Mouse (Mus musculus) hematopoietic multipotent progenitor cell, adult 10-12 weeks (in vitro differentiated cells): ENCODE measurements around the gene Tmub2. TPM values are rescaled to one million over a fixed set of nuclear protein-coding genes. Genes with fewer than 3 reads are reported as not detected.

Experiments
- polyA plus RNA-seq: library from polyadenylated mRNA; stranded (reverse); fragments of >175 nt; gene quantifications from 2 replicates; pipeline ENCODE4 v1.2.3, GENCODE M21; 2012; ENCODE audit warnings: low replicate concordance

Tmub2 gene
- polyA plus RNA-seq: 53.7 and 63.0 TPM in 2 replicates

DNA sequence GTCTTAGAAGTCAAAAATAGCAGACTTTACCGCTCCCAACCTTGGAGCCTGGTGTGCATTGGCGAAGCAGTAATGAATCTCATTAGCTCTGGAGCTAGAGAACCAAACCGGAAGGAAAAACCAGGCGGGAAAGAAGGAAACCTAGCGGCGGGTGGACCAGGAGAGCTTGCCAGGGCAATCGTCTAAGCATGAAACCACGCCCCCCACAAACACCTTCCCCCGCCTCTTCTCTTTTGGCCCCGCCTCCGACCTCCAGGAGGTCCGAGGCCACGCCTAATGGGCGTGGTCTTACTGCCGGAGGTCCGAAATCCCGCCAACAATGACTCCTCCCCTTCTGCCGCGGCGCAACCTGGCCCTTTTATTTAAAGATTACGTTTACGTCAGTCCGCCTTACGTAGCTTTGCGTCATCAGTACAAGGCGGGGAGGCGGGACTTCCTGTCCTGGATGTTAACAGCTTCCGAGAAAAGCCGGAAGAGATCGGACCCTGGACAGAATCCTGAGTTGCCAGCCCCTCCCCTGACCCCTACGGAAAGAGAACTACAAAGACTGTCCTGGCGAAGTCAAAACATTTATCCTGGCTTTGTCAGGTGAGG, at the start of gene Tmub2:
Tmub2 (plus strand) TSS at position 431 of the 594 bp plus-strand sequence.

DNA sequence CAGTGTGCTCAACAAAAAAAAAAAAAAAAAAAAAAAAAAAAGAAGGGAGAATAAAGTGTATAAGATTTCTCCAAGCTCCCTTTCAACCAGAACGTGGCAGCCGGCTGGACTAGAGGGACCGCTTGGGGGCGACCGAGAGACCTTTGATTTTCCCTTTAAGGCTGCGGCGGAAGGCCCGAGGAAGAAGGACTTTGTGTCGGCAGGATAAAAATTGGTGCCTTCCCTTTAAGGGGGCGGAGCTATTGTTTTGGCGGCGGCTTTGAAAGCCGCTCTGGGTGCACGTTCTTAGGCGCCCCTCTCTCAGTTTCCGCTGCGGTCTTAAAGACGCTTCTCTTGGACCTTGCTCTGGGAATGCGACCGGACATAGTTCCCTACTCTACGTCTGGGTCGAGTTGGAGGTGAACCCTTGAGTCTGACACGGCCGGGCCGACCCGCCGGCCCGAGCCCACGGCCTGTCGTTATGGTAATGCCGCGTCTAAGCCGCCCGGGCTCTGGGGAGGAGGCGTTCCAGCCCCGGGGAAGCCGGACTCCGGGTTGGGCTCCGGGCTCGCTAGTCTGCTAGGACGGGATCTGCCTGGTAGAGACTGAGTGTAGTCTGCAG, 36.0 kb upstream of the Tmub2 start, which contains the start of gene BC030867:
BC030867 (plus strand) TSS at position 253 of the 601 bp plus-strand sequence.

DNA sequence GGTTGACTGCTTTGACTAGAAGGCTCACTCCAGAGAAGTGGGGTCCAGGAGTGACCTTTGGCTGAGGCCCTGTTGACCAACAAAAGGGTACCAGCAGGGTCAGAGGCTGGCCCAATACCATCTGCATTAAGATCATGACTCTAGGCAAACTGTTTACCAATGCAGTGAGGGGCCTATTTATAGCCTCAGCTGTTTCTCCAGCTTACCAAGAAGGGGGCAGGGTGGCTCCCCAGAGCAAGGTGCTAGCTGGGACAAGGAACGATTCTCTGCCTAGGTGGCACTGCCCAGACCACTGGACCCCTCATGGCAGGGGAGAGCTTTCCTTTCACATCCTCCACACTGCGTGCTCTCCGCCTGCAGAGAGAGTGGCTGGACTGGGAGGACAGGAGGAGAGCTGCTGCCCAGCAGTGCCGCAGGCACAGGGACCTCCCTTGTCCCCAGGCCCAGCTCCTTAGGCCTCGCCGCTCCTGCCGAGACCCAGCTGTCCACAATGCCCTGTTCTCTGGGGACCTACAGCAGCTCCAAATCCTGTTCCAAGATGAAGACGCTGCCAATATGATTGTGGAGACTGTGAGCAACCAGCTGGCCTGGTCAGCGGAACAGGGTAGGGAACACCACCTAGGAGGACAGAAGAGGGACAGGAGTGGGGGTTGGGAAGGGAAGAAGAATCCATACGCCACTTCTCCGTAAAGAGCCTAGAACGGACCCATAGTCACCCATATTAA, 16.0 kb upstream of the Tmub2 start, which contains the start of gene Asb16:
Asb16 (plus strand) TSS at position 224 of the 725 bp plus-strand sequence.

DNA sequence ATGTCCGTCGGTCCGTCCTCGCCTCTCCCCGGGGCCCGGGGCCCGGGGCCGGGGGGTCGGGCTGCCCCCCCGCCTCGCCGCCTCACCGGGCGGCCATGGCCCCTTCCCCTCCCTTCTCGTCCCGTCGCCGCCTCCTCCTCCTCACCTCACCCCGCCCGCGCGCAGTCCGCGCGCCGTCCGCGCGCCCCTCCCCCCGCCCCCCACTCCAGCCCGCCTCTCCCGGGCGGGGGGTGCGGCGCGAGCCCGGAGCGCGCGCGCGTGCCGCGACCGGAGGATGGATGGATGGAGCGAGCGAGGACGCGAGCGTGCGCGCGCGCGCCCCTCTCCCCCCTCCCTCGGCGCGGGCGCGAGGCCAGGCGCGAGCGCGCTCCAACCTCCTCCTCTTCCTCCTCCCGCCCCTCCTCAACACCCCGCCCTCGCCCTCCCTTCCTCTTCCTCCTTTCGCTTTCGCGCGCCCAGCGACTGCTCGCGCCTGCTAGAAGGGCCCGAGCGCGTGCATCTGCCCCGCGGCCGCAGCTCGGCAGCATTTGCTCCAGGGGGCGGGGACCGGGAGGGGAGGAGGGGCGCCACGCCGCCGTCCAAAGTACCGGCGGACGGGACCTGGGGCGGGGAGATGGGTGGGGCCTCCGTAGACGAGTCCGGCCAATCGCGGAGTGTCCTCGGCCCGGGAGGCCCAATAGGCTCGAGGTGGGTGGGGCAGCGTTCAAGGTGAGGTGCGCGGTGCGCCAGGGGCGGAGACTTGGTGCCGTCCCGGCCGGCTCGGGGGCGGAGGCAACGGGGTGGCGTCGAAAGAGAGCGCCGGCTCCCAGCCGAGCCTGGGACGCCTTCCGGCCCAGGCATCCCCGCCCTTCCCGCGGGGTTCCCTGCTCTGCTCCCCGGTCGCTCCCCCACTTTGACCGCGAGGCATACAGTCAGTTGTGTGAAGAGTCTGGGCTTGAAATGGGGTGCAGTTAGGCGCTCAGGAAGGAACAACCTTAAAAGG, 12.1 kb downstream of the Tmub2 start, which contains the start of gene Atxn7l3:
Atxn7l3 (minus strand) TSS at position 141 of the 982 bp plus-strand sequence.

DNA sequence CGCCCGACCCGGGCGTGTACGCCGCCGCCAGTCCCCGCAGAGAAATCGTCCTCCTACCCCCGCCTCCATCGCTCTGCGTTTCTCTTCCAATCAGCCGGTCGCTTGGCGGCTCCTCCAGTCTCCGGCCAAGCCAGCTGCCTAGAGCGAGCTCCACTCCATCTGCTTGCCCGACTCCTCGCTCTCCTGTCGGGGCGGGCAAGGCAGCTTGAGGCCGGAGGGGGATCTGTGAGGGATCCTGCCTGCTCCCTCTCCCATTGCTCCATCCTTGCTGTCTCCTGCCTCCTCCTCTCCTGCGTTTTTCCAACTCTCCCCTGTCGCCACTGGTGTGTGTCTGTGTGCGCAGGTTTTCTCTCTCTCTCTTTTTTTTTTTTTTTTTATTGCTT, 34.7 kb downstream of the Tmub2 start, which contains the start of gene Ubtf:
Ubtf (minus strand) TSS at position 333 of the 383 bp plus-strand sequence.

Other genes starting within 250 kb of the Tmub2 start
- 0.97 and 1.6 TPM in 2 replicates for gene Cd300lg, start 243.4 kb upstream of the Tmub2 start, polyA plus RNA-seq
- gene Mpp2, start 196.4 kb upstream of the Tmub2 start, polyA plus RNA-seq: 1.7 and 6.2 TPM in 2 replicates
- gene Ppy, start 183.6 kb upstream of the Tmub2 start, polyA plus RNA-seq: not detected in 2 replicates
- gene Pyy, start 177.1 kb upstream of the Tmub2 start, polyA plus RNA-seq: not detected in 2 replicates
- gene Nags, start 139.4 kb upstream of the Tmub2 start, polyA plus RNA-seq: 0.45 TPM in 1 of 2 replicates, not detected in the other
- 4.5 and 9.7 TPM in 2 replicates for gene Tmem101, start 128.5 kb upstream of the Tmub2 start, polyA plus RNA-seq
- gene Lsm12, start 99.6 kb upstream of the Tmub2 start, polyA plus RNA-seq: 80.7 and 88.6 TPM in 2 replicates
- gene G6pc3, start 95.3 kb upstream of the Tmub2 start, polyA plus RNA-seq: 19.6 and 22.2 TPM in 2 replicates
- gene Hdac5, start 54.8 kb upstream of the Tmub2 start, polyA plus RNA-seq: 125 and 273 TPM in 2 replicates
- gene BC030867, start 36.0 kb upstream of the Tmub2 start, polyA plus RNA-seq: 0.09 and 1.5 TPM in 2 replicates
- 0.11 TPM in 1 of 2 replicates, not detected in the other for gene Asb16, start 16.2 kb upstream of the Tmub2 start, polyA plus RNA-seq
- gene Atxn7l3, start 11.7 kb downstream of the Tmub2 start, polyA plus RNA-seq: 76.6 and 104 TPM in 2 replicates
- 95.4 and 155 TPM in 2 replicates for gene Ubtf, start 34.8 kb downstream of the Tmub2 start, polyA plus RNA-seq
- gene Slc4a1, start 81.3 kb downstream of the Tmub2 start, polyA plus RNA-seq: 8.9 and 573 TPM in 2 replicates
- gene Rundc3a, start 108.5 kb downstream of the Tmub2 start, polyA plus RNA-seq: 9.0 and 32.0 TPM in 2 replicates
- gene Slc25a39, start 123.0 kb downstream of the Tmub2 start, polyA plus RNA-seq: 108 and 335 TPM in 2 replicates
- 128 and 131 TPM in 2 replicates for gene Grn, start 145.4 kb downstream of the Tmub2 start, polyA plus RNA-seq
- 0.61 and 0.83 TPM in 2 replicates for gene Fam171a2, start 162.8 kb downstream of the Tmub2 start, polyA plus RNA-seq
- 9.0 TPM in 2 replicates for gene Itga2b, start 185.2 kb downstream of the Tmub2 start, polyA plus RNA-seq